Mouse (Mus musculus) testis, adult 2 months (tissue): ENCODE data around the gene Pctp. TPM values are rescaled to one million over a fixed set of nuclear protein-coding genes. Genes with fewer than 3 reads are reported as not detected.
A peak's percentile ranks its signal among the peaks of the same experiment; 100 is the strongest.

Experiments used
- H3K27ac ChIP-seq: fragments of 200-500 bp; 2 replicates; pipeline ENCODE4 v1.5.1; 2012; ENCODE audit warnings: low read depth, low read length; ENCODE audit not compliant: control insufficient read depth, insufficient read depth
- H3K27me3 ChIP-seq: fragments of 200-500 bp; 2 replicates; pipeline ENCODE4 v1.6.1; 2012; ENCODE audit warnings: mild to moderate bottlenecking, low read length, moderate library complexity; ENCODE audit not compliant: control insufficient read depth, insufficient read depth
- H3K36me3 ChIP-seq: fragments of 200-500 bp; 2 replicates; pipeline ENCODE4 v1.6.1; 2012; ENCODE audit warnings: mild to moderate bottlenecking, low read length; ENCODE audit not compliant: control insufficient read depth, insufficient read depth
- H3K4me1 ChIP-seq: fragments of 200-500 bp; 2 replicates; pipeline ENCODE4 v1.6.1; 2012; ENCODE audit warnings: low read length; ENCODE audit not compliant: control insufficient read depth, insufficient read depth
- H3K4me3 ChIP-seq: fragments of 200-500 bp; 2 replicates; pipeline ENCODE4 v1.5.1; 2012; ENCODE audit warnings: low read depth, mild to moderate bottlenecking, low read length, moderate library complexity, mixed read lengths; ENCODE audit not compliant: control insufficient read depth
- CTCF ChIP-seq: fragments of 200-500 bp; IDR thresholded peaks from 2 replicates; pipeline ENCODE4 v1.5.1; 2012; ENCODE audit warnings: low read depth, mild to moderate bottlenecking, inconsistent platforms, low read length, moderate library complexity; ENCODE audit not compliant: control insufficient read depth, insufficient read depth, insufficient replicate concordance
- POLR2A ChIP-seq: fragments of 200-500 bp; IDR thresholded peaks from 2 replicates; pipeline ENCODE4 v1.6.1; 2012; ENCODE audit warnings: low read depth, mild to moderate bottlenecking, inconsistent platforms, low read length, moderate library complexity; ENCODE audit not compliant: control insufficient read depth
- polyA plus RNA-seq: library from polyadenylated mRNA; depleted of rRNA; stranded (reverse); fragments of >200 nt; gene quantifications from 2 replicates; pipeline ENCODE4 v1.2.3, GENCODE M21; 2012

Gene Pctp
- polyA plus RNA-seq, 1 experiment: 5.7 TPM

GRCm38 (mm10) chr11:90003386-90003785, 692 bp upstream of the Pctp start:
- no peaks in the 10 kb centered on the region for H3K27me3 ChIP-seq

GRCm38 (mm10) chr11:90002987-90003348, 274 bp upstream of the Pctp start:
- no peak for TF ChIP-seq POLR2A
- no peak for TF ChIP-seq CTCF
- H3K27me3 ChIP-seq: no peaks in the 10 kb centered on the region
- peaks cover 3% of the 10 kb centered on the region for H3K4me1 ChIP-seq
- H3K27ac ChIP-seq: no peak overlapping the region
- peak overlapping the region; percentile 35; the same call in 1 of the 2 replicates for H3K4me3 ChIP-seq
- no peaks in the 10 kb centered on the region for H3K36me3 ChIP-seq

More at GRCm38 (mm10) chr11:90003386-90003785, 692 bp upstream of the Pctp start:
- Histone ChIP-seq H3K36me3 (no peaks in the 10 kb centered on the region), H3K27ac (no peak overlapping the region), H3K4me3 (no peak overlapping the region), H3K4me1 (peaks cover 3% of the 10 kb centered on the region)
- no peak for TF ChIP-seq POLR2A
- no peak for TF ChIP-seq CTCF

- no peak overlapping the region for H3K4me3 ChIP-seq
- no peaks in the 10 kb centered on the region for H3K36me3 ChIP-seq
- no peak for TF ChIP-seq CTCF
- TF ChIP-seq POLR2A: no peak
- no peak overlapping the region for H3K27ac ChIP-seq
- no peaks in the 10 kb centered on the region for H3K27me3 ChIP-seq
- peaks cover 3% of the 10 kb centered on the region for H3K4me1 ChIP-seq
Observed at GRCm38 (mm10) chr11:90001396-90002230, 1.1 kb downstream of the Pctp start.

- TF ChIP-seq POLR2A: no peak
- no peak for TF ChIP-seq CTCF
- H3K27ac ChIP-seq: no peak overlapping the region
- H3K4me3 ChIP-seq: no peak overlapping the region
- H3K27me3 ChIP-seq: no peaks in the 10 kb centered on the region
- peaks cover 3% of the 10 kb centered on the region for H3K4me1 ChIP-seq
- no peaks in the 10 kb centered on the region for H3K36me3 ChIP-seq
Observed at GRCm38 (mm10) chr11:90000666-90001065, 2.0 kb downstream of the Pctp start.

- Histone ChIP-seq H3K27ac (no peak overlapping the region), H3K4me1 (peaks cover 3% of the 10 kb centered on the region), H3K27me3 (no peaks in the 10 kb centered on the region), H3K4me3 (no peak overlapping the region), H3K36me3 (no peaks in the 10 kb centered on the region)
- no peak for TF ChIP-seq CTCF
- no peak for TF ChIP-seq POLR2A
Observed at GRCm38 (mm10) chr11:89998996-89999770, 3.5 kb downstream of the Pctp start.

GRCm38 (mm10) chr11:89996856-89997255, 5.8 kb downstream of the Pctp start:
- no peak overlapping the region for H3K4me3 ChIP-seq
- no peak for TF ChIP-seq CTCF
- H3K27ac ChIP-seq: no peak overlapping the region
- no peaks in the 10 kb centered on the region for H3K27me3 ChIP-seq
- peaks cover 3% of the 10 kb centered on the region for H3K4me1 ChIP-seq
- no peaks in the 10 kb centered on the region for H3K36me3 ChIP-seq

GRCm38 (mm10) chr11:89996406-89996805, 6.3 kb downstream of the Pctp start:
- H3K27me3 ChIP-seq: no peaks in the 10 kb centered on the region
- no peak overlapping the region for H3K27ac ChIP-seq
- TF ChIP-seq POLR2A: no peak
- TF ChIP-seq CTCF: no peak

GRCm38 (mm10) chr11:89995596-89995995, 7.1 kb downstream of the Pctp start:
- TF ChIP-seq POLR2A (no peak), CTCF (no peak)
- no peak overlapping the region for H3K27ac ChIP-seq

More at GRCm38 (mm10) chr11:89996406-89996805, 6.3 kb downstream of the Pctp start:
- Histone ChIP-seq H3K4me3 (no peak overlapping the region), H3K4me1 (peaks cover 3% of the 10 kb centered on the region), H3K36me3 (no peaks in the 10 kb centered on the region)

More at GRCm38 (mm10) chr11:89995596-89995995, 7.1 kb downstream of the Pctp start:
- H3K36me3 ChIP-seq: no peaks in the 10 kb centered on the region
- H3K4me3 ChIP-seq: no peak overlapping the region
- no peaks in the 10 kb centered on the region for H3K27me3 ChIP-seq
- H3K4me1 ChIP-seq: peaks cover 3% of the 10 kb centered on the region
